Mouse (Mus musculus) ES-Bruce4 (cell line): ENCODE results near the gene Slc7a14.

Experiments
- CTCF ChIP-seq: IDR thresholded peaks from one replicate; pipeline ENCODE4 v1.8.1; 2011; ENCODE audit warnings: low read depth, low read length
- POLR2A ChIP-seq: IDR thresholded peaks from one replicate; pipeline ENCODE4 v1.8.1; 2011; ENCODE audit warnings: low read length; ENCODE audit not compliant: insufficient read depth

- no peak for TF ChIP-seq POLR2A
- no peak for TF ChIP-seq CTCF
These were observed 57.6 kb downstream of the Slc7a14 start for GRCm38 (mm10) chr3:31252566-31252965.
